Mouse (Mus musculus): Measurements from ENCODE around the gene Dnajb14.
"Not testable (repeated sequence)": the region's sequence is repeated elsewhere in the genome, so short reads cannot be mapped to it uniquely, and the experiment has no call there.

The Dnajb14 gene

DNA sequence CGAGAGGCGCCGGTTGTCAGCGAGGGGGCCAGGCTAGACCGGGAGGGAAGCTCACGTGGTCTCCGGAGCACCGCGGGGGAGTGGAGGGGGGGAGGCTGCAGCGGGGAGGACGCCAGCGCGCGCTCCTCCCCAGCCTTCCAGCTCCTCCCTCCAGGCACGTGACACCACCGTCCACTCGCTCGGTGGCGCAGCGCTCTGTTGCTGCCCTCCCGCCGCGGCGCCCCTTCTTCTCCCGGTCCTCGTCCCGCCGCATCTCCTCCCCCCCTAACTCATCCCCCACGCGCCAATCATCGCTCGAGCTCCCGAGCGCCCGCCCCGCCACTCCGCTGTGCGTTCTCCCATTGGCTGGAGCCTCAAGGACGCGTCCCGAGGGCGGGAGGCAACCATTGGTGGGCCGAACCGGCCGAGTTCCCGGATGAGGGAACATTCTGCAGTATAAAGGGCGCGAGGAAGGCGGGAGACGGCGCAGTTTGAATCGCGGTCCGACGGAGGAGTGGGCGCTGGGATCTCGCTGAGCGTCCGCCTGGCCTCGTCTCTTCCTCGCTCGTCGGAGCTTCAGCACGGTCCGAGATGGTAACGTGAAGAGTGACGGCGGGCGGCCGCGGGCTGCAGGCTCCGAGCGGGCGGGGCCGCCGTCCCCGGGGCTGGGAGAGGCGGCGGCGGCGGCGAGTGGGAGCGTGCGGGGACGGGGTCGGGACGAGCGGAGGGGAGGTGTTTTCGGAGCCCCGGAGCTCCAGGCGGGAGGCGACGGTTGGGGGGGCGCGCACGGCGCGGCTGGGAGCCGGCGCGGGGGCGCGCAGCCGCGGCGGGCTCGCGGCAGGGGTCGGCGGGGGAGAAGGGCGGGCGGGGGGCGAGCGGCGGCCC lies 3.1 kb upstream of the Dnajb14 start, which contains the start of gene H2afz:
TSS of gene H2afz (plus strand) at position 364 of the 864 bp plus-strand sequence.
- peak; percentile 99 for DNase-seq

DNA sequence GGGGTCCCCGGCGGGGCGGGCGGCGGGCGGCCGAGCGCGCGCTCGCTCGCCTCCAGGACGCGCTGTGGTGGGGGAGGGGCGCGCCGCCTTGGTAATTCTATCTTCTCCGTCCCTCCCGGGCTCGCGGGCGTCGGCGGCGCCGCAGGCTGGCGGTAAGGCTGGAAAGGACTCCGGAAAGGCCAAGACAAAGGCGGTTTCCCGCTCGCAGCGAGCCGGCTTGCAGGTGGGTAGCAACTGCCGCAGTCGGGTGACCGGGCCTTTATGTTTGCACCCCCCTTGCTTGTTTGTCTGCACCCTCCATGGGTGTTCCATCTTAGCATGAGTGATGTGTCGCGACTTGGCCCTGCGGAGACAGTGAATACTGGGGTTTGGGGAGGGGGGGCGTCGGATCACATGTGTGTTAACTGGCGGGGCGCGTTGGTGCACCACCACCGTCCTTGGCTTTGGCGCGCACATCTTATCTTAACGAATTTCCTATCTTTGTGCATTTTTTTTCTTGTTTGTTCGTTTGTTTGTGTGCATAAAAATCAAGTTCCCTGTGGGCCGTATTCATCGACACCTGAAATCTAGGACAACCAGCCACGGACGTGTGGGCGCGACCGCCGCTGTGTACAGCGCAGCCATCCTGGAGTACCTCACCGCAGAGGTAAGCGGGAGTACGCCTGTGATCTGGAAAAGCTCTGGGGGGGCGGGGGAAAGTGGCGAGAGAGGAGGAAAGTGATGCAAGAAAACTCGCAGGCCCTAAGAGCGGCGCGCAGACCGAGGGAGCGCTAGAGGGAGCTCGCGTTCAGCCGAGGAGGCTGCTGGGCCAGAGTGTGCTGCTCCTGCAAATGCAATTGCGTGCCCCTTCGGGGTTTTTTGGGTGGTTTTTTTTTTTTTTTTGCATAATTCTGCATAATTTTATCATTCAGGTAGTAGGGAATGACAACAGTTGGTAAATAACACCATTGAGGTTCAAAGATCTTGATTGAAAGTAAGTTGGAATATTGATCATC lies 2.2 kb upstream of the Dnajb14 start:
- peak; percentile 92 for DNase-seq

DNA sequence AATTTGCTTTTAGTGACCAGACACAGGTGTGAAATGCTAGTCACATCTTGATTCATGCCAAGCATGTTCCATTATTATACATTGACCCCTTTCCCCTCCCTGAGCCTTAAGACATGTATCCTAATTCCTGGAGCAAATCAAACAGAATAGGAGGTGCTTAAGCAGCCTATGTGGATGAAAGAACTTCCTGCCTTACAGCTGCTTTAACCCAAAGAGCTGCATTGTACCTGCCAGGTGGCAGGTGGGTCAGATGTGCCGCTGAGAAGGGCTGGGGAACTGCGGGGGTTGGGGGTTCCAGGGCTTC lies 390 bp upstream of the Dnajb14 start:
- no peak for DNase-seq

DNA sequence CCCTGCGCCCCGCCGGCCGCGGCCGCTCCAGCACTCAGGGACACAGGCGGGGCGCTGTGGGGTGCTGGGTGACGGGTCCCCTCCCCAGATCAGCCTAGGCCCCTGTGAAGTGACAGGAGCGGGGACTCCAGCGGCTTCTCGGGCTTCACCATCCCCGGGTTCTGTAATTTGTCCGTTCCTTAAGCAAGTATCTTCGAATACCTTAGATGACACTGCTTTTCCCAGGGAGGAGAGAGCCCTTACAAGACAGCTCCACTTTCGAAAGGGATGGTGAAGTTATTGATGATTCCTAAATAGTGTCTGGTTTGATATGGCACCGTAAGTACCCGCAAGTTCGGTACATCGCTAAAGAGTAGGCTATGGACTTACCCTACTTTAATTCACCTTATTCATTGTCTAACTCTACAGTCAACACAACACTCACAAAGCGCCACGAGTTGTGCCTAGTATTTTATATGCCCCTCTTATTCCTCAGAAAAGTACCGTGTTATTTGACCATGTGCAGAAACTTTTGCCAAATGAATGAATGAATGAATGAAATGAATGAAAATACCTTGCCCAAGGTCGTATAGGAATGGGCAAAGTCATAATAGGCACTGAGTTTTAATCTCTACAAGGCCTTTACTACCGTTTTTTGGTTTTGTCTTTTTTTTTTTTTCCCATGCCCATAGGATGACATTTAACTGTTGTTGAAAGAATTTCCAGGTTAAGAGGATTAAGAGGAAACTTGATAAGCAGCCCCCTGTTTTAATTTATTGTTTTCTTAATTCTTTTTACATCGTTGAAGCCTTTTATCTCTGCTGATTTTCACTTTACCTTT lies 829 bp downstream of the Dnajb14 start:
- DNase-seq: no peak

DNA sequence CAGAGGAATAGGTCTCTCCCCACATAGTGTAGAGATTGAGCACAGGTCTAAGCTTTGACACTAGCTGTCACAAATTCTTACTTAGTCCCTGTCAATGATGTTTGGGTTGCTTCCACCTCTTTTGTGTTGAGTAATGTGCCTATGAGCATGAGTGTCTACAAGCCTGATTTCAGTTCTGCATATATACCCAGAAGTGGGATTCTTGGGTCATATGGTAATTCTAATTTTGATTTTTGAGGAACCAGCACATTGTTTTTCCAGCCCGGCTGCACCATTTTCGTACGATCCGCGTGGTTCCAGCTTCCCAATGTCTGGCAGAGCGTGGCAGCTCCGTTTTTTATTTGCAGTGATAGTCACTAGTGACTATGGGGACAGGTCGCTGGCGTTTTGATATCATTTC lies 1.9 kb downstream of the Dnajb14 start:
- DNase-seq: no peak

DNA sequence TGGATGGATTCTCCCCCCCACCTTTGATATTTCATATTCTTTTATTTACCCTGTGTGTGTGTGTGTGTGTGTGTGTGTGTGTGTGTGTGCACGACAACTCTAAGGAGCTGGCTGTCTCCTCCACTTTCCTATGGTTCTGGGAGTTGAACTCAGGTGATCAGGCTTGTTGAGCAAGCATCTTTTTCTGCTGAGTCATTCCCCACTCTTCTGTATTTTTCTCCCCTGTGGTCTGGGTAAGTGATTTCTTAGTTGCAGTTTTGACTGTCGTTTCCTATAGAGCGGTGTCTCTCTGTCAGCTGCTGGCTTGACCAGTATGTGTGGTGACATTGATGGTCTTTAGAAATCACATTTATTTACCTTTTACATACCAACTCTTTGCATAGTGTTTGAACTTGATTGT lies 11.8 kb downstream of the Dnajb14 start:
- DNase-seq: no peak

DNA sequence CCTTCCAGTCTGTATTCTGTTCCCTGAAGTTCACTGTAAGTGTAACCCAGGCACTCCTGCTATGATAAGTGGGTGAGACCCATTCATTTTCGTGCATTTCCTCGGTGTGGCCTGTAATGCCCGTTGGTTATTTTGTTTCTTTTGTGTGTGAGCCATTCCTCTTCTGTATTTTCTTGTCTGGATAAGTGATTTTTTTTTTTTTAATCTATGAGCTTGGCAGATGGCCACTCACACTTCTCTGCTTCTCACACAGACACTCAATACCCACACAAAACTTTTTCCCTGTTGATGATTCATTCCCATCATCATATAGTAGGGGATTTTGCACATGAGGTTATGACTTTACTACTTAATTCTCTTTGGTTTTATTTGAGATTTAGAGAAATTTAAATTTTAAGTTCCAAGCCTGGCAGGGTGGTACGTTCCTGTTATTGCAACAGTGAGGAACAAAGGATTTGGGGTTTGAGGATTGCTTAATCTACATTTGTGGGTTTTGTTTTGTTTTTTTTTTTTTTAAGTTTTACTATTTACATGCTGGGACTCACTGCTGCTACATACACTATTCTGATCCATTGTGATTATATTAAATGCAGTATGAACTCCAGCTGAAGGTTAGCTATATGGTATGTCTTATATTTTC lies 12.8 kb downstream of the Dnajb14 start:
- DNase-seq: no peak

DNA sequence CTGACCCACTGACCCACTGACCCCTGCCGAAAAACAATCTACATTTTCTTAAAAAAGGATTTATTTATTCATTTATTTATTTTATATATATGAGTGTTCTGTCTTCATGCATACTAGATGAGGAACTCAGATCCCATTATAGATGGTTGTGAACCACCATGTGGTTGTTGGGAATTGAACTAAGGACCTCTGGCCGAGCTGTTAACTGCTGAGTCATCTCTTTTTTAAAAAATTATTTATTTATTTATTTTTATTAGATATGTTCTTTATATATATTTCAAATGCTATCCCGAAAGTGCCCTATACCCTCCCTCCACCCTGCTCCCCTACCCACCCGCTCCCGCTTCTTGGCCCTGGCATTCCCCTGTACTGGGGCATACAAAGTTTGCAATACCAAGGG lies 13.6 kb downstream of the Dnajb14 start:
- DNase-seq: no peak

DNA sequence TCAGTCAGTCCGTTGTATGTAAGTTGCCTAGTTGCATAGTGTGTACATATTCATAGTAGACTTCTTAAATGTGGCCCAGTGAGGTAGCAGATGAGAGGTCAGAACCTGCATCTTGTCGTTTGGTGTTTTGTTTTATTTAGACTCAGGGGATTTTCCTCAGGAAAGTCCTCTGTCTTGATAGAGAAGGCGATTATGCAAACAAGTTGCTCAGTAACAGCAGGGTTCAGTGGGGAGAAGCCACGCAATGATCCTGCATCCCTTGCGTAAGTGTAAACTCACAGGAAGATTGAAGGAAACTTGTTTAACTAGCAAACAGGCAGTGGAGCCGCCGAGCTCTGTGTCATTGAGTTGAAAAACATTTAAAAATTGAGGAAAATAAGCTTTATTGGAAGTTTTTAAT lies 20.5 kb downstream of the Dnajb14 start:
- DNase-seq: no peak

DNA sequence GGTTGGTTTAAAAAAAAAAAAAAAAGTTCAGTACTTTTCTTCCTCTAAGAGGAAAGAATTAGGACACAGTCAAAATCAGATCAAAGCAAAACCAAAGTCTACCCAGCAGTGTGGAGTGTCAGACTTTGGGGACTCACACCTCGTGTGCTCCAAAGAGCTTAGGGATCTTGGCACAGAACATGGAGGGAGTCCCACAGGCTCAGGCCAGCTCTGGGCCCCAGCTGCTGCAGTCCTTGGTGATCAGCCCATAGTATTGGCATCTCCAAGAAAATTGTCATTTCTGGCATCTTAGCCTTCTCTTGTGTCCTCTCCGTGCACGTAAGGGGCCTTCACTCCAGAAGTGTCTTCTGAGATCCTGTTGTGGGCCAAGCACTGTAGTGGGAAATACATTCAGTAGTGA lies 23.6 kb downstream of the Dnajb14 start:
- peak; percentile 4 for DNase-seq

DNA sequence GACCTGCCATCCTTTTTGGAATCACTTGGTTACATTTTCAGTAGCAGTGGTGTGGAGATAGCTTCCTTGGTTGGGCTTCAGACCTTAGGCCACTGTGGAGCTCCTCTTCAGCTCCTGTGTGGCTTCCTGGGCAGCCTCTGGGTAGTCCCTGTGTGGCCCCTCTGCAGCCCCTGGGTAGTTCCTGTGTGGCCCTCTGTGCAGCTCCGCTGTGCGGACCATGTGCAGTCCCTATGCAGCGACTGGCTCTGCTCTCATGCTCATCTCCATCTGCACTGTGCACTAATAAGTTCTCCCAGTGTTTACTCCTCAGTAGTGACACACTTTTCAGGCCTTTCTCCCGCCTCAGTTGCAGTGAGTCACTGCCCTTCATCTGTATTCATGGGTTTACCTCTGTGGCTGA lies 24.6 kb downstream of the Dnajb14 start:
- no peak for DNase-seq

DNA sequence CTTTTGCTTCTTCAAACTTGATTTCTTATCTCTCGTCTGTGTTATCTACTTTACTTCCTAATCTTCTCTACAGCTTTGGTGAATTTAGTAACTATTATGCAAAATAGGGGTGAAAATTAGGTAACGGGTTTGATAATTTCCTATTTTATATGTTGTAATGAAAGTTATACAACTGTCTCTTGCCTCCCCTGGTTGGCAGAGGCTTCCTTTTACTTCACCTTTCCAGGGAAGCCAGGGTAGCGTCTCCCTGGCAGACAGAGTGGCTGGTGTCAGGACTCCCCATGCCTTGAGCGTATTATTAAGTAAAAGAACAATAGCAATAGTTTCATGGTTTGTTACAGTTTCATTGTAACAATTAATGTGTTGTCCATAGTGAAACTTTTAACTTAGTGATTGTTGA lies 26.3 kb downstream of the Dnajb14 start:
- no peak for DNase-seq

DNA sequence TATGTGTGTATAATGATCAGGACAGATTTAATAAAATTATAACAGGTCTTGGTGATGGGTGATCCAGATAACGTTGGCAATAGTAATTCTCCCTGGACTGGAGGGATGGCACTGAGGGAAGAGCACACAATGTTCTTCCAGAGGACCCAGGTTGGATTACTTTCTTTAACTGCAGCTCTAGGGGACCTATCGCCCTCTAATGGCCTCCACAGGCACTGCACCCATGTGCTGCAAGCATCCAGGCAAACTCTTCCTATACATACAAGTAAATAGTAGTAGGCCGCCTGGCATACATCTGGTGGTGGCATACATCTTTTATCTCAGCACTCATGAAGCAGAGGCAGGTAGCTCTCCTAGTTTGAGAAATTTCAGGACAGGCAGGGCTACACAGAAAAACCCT lies 27.7 kb downstream of the Dnajb14 start:
- no peak for DNase-seq

DNA sequence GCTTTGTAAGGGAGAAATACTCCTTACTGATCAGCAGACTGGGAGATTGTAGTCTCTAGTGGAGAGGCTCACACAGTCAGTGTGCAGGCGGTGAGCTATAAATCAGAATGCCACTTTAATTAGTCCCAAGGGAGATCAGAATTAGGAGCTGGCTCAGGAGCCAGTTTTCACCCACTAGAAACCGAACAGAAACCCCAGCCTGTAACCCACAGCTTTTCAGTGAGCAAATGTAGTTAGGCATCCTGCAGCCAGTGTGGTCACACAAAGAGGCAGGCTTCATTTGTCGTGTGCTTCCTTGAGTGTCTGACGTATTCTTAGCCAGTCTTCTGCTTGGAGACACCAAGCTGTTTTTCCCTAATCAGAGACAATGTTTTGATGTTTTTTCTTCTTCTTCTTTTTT lies 28.9 kb downstream of the Dnajb14 start:
- DNase-seq: no peak

DNA sequence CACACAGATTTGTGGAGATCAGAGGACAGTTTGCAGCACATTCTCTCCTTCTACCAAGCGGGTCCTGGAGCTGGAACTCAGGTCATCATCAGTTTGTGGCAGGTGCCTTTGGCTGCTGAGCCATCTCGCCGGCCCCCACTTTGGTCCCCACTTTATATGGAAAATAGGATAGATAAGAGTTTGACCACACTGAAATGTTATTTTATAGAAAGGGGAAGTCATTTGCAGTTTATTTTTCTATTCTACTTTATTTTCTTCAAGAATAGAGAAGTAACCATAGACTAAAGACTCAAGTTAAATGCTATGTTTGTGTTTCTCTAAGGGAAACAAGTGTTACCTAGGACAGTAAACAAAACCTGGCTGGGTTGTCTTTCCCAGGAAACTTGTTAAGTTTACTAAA lies 29.4 kb downstream of the Dnajb14 start:
- DNase-seq: no peak

DNA sequence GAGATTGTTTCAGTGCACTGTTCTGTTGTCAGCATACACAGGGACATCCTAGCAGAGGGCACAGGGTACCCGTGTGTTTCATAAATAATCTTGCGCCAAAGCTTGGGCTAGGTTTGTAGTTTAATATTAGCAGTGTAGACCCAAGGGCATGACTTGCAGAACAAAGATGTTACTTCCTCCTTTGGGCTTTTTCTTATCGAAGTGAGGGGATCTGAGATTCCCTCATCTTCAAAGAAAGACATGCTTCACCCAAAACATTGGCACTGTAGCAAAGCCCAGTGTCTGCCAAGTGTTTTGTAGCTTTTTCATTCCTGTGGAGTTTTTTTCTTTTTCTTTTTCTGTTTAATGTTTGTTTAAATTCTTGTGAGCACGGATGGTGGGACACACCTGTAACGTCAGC lies 30.2 kb downstream of the Dnajb14 start:
- no peak for DNase-seq

DNA sequence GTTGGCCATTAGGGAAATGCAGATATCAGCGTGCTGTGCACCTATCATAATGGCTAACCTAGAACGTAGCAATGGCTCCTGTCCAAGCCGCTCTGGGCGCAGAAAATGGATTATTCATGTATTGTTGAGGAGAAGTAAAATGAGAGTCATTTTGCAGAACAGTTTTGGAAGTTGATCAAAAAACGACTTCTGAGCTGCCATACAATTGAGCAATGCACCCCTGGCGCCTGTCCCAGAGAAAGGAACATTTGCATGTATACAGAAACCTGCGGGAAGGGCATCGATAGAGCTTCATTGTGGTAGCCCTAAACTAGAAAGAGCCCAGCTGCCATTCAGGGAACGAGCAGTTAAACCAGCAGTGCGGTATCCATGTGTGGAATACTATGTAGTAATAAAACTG lies 32.7 kb downstream of the Dnajb14 start:
- DNase-seq: peak; percentile 32

DNA sequence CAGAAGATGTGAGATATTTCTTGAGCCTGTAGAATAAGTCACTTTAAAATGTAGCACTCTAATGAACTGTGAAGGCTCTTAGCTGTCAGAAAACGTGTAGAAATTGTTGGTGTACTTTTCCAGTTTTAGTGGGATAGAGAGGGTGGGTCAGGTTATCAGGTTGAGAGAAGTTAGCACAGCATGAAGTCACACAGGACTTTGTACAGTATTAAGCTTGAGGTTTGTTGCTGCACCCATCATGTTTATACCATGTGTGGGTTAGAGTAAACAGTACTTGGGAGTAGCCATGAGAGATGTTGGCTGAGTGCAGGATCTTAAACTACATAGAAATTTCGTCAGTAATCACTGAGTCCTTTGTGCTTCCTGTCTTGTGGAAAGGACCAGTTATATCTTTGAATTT lies 45.6 kb downstream of the Dnajb14 start:
- no peak for DNase-seq

DNA sequence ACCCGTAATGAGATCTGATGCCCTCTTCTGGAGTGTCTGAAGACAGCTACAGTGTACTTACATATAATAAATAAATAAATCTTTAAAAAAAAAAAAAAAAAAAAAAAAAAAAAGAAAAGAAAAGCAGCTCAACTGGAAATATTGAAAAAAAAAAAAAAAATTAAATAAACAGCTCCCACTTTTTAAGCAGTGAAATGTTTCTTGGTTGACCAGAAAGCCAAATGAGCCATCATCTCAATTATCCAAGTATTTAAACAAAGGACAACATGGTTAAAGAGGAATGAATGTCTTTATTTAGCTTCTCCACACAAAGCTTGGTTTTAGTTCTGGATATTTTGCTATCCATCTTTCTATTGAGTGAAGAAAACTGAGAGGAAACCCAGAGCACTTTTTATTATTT lies 47.1 kb downstream of the Dnajb14 start:
- not testable (repeated sequence) for DNase-seq

DNA sequence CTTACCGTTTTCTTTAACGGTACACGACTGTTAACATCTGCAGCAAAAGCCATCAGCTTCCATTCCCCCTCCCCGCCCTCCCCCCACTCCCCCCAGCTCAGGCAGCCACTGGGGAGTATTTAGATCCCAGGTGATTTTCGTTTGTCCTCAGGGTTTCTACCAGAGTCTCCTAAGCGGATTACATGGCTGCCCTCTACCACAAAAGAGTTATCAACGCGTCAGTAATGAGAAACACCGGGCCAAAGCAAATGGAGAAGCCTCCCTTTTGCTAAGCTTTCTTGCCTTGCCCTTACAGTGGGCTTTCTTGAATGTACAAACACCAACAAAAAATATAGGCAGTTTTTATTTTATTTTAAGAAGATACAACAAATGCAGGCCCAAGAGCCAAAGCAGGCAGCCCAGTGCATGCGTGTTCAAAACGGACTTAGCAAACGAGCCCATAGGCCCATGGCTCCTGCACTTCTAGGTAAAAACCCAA lies 50.3 kb downstream of the Dnajb14 start:
- DNase-seq: no peak

DNA sequence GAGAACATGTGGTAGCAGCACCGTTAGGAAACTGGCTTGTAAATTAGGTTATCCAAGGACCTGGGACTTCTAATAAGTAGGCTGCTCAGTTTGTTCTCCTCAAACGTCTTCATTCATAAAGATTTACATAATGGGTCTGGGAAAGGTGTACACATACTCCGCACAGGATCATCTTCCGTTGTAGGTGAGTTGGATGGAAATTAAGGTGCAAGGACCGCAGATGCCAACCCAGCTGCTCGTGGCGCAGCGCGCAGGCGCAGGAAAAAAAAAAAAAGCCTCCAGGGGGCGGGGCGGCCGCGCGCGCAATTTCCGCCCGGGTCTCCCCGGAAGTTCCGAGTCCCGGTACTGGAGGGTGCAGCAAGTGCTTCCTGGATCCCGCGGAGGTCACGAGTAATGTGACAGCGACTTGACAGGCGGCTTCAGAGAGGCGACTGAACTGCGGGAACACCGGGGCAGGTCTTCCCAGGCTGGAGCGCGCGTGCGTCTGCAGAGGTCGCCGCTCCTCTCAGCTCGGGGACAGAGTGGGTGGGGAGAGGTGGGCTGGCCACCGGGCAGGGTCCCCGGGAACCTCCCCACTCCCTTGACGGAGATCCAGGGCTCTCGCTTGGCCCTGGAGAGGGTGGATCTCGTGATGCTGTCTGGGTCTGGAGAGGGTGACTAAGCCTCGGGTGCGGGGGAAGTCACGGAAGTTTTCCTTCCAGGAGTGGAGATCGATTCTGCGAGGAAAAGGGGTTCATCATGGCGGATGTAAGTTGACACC lies 50.9 kb downstream of the Dnajb14 start, which contains the start of gene Lamtor3:
TSS of gene Lamtor3 (plus strand) at position 335 of the 760 bp plus-strand sequence.
- peak; percentile 88 for DNase-seq

DNA sequence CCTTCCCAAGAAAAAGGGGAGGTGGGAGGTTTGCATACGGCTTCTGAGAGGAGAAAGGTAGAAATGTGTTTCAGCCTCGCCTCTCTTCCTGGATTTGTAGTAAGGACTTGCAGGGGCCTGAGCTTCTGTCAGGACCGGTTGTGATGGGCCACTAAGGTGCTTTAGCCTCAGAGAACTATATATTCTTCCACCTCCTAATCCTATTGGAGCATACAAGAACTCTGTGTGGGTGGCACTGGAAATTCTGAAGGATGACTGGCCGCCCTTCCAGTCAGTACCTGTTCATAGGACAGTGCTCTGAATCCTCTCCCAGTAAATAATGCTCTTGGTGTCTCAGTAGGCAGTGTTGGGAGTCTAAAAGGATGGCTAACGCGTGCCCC lies 51.4 kb downstream of the Dnajb14 start:
- DNase-seq: no peak

Measured in lung, postnatal 14 days (tissue).